Mouse (Mus musculus) neural tube, embryonic 12.5 days (tissue): ENCODE measurements around the gene Olfr136. TPM values are rescaled to one million over a fixed set of nuclear protein-coding genes. Genes with fewer than 3 reads are reported as not detected.

ENCODE experiments used
- ATAC-seq: fragments of 200-750 bp; cut with Nextera tagmentation; 2 replicates; pipeline ENCODE4 v1.8.0; 2017; ENCODE audit warnings: low read depth, mild to moderate bottlenecking, moderate TSS enrichment, moderate library complexity; ENCODE audit not compliant: low FRiP score
- H3K27ac ChIP-seq: fragments of 300-500 bp; sonication (generic); 2 replicates; pipeline ENCODE4 v1.5.1; 2016
- H3K27me3 ChIP-seq: fragments of 300-500 bp; sonication (generic); replicated peaks from 2 replicates; pipeline ENCODE4 v1.6.1; 2016; ENCODE audit warnings: mild to moderate bottlenecking
- H3K36me3 ChIP-seq: fragments of 300-500 bp; sonication (generic); 2 replicates; pipeline ENCODE4 v1.6.1; 2016; ENCODE audit warnings: mild to moderate bottlenecking
- H3K4me1 ChIP-seq: fragments of 300-500 bp; sonication (generic); 2 replicates; pipeline ENCODE4 v1.6.1; 2016
- H3K4me2 ChIP-seq: fragments of 300-500 bp; sonication (generic); replicated peaks from 2 replicates; pipeline ENCODE4 v1.6.1; 2016; ENCODE audit warnings: mild to moderate bottlenecking
- H3K4me3 ChIP-seq: fragments of 300-500 bp; sonication (generic); 2 replicates; pipeline ENCODE4 v1.5.1; 2016
- H3K9ac ChIP-seq: fragments of 300-500 bp; sonication (generic); 2 replicates; pipeline ENCODE4 v1.6.1; 2016; ENCODE audit warnings: mild to moderate bottlenecking
- H3K9me3 ChIP-seq: fragments of 300-500 bp; sonication (generic); 2 replicates; pipeline ENCODE4 v1.6.1; 2016; ENCODE audit warnings: mild to moderate bottlenecking
- polyA plus RNA-seq: library from polyadenylated mRNA; unstranded; fragments of >200 nt; fragmentation: Nextera tagmentation; extraction: Ambion mirVana; gene quantifications from 2 replicates; pipeline ENCODE4 v1.2.1, GENCODE M21; 2016

The Olfr136 gene
- polyA plus RNA-seq, result not detected in 2 replicates

DNA sequence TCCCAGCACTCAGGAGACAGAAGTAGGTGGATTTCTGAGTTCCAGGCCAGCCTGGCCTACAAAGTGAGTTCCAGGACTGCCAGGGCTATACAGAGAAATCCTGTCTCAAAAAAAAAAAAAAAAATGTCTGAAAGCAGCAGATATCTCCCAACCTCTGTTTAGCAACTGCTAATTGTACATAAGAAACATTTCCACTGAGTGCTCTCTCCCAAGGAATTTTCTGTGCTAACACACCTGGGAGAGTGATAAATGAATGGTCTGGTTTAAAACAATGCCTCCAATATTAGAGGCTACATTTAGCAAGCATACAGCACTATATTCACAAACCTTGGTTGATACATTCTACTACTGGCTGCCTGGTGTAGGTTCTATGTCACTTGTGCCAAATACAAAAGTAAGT, at the start of gene Olfr136:
Olfr136 (plus strand) TSS at position 301 of the 400 bp plus-strand sequence.
- Histone ChIP-seq H3K4me3 (no peak within 1 kb of the TSS), H3K4me2 (no peak within 1 kb of the TSS), H3K27me3 (no peaks in the 10 kb centered on the region), H3K36me3 (no peaks in the 10 kb centered on the region), H3K9ac (no peak within 1 kb of the TSS), H3K27ac (no peak within 1 kb of the TSS), H3K4me1 (no peaks in the 10 kb centered on the region), H3K9me3 (peaks cover 9% of the 10 kb centered on the region)
- no peak for ATAC-seq

- H3K27me3 ChIP-seq, result no peaks in the 10 kb centered on the region
- no peak within 1 kb of the TSS for H3K9ac ChIP-seq
- no peak for ATAC-seq
- no peak within 1 kb of the TSS for H3K27ac ChIP-seq
- peaks cover 6% of the 10 kb centered on the region; the same call in 1 of the 2 replicates for H3K9me3 ChIP-seq
- no peak within 1 kb of the TSS for H3K4me3 ChIP-seq
- H3K36me3 ChIP-seq, result no peaks in the 10 kb centered on the region
- H3K4me2 ChIP-seq, result no peak within 1 kb of the TSS
- no peaks in the 10 kb centered on the region for H3K4me1 ChIP-seq
Measured at GRCm38 (mm10) chr17:38307470-38307869, 22.2 kb upstream of the Olfr136 start, which contains the start of gene Olfr137. Gene Olfr137 (minus strand): TSS chr17:38307570.

Other genes with a start within 250 kb of the Olfr136 start
- not detected in 2 replicates for gene Olfr131, start 241.1 kb upstream of the Olfr136 start, polyA plus RNA-seq
- not detected in 2 replicates for gene Olfr132, start 195.3 kb upstream of the Olfr136 start, polyA plus RNA-seq
- gene Olfr133, start 184.6 kb upstream of the Olfr136 start, polyA plus RNA-seq, result not detected in 2 replicates
- gene Olfr134, start 158.4 kb upstream of the Olfr136 start, polyA plus RNA-seq, result not detected in 2 replicates
- gene Olfr135, start 125.5 kb upstream of the Olfr136 start, polyA plus RNA-seq, result not detected in 2 replicates
- not detected in 2 replicates for gene Olfr138, start 68.8 kb upstream of the Olfr136 start, polyA plus RNA-seq
- not detected in 2 replicates for gene Olfr137, start 22.3 kb upstream of the Olfr136 start, polyA plus RNA-seq
- not detected in 2 replicates for gene Esp36, start 90.4 kb downstream of the Olfr136 start, polyA plus RNA-seq
- not detected in 2 replicates for gene Esp34, start 224.4 kb downstream of the Olfr136 start, polyA plus RNA-seq